Mouse (Mus musculus): Measurements from ENCODE around the gene Rapgef5. TPM values are rescaled to one million over a fixed set of nuclear protein-coding genes. Genes with fewer than 3 reads are reported as not detected.

Rapgef5 gene
- 33.6 TPM for polyA plus RNA-seq (2015; fragmentation: Illumina TruSeq; extraction: RNeasy Lipid Tissue Mini Kit (QIAGEN cat#74804); ENCODE audit: insufficient read depth, low replicate concordance)

GRCm38 (mm10) chr12:117516179-117516578 lies at the start of gene Rapgef5:
TSS of gene Rapgef5 (plus strand) at chr12:117516479.

GRCm38 (mm10) chr12:117803989-117804388 lies 287.7 kb downstream of the Rapgef5 start, which contains the start of gene Cdca7l:
TSS of gene Cdca7l (plus strand) at chr12:117804289.

All from spleen, adult 10 weeks (tissue).